Mouse (Mus musculus) cerebellum, postnatal 14 days (tissue): ENCODE results near the gene Dhx9.
A peak's percentile ranks its signal among the peaks of the same experiment; 100 is the strongest.
"Not testable (repeated sequence)": the region's sequence is repeated elsewhere in the genome, so short reads cannot be mapped to it uniquely, and the experiment has no call there.

Experiments
- DNase-seq, 2 experiments: peaks; one replicate each; pipeline ENCODE4 v3.0.0; 2021; ENCODE audit warnings: mixed read lengths in 2 of 2

Dhx9 gene

DNA sequence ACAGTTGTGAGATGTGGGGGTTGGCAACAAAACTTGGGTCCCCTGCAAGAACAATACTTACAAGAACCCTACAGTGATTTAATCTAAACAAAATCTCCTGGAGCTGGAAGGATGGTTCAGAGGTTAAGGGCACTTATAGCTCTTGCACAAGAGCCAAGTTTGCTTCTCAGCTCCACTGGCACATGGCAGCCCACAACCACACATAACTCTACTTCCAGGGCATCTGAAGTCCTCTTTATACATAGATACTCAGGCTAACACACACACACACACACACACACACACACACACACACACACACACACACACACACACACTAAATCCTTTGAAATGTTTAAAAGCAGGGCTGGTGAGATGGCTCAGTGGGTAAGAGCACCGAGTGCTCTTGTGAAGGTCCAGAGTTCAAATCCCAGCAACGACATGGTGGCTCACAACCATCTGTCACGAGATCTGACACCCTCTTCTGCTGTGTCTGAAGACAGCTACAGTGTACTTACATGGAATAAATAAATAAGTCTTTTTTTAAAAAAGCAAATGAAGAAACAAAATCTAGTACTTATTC is 71.1 kb downstream of the Dhx9 start:
- not testable (repeated sequence) for DNase-seq

DNA sequence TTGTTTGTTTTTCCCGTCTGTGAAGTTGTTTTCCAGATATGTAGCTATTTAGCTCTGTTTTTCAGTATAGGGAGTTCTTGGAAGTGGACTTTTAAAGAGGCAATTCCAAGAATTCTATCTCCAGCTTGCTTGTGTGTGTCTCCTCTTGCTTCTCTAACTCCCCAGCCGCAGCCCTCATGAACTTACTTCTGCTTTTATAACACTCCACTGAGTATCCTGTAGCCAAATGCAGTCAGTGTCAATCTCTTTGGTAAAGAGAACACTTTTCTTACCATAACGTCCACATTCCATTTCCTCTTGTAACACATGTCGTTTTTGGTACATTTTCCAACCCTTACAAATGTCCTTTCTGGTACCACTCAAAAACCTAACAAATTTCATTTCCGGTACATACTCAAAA is 71.7 kb downstream of the Dhx9 start:
- not testable (repeated sequence) for DNase-seq

DNA sequence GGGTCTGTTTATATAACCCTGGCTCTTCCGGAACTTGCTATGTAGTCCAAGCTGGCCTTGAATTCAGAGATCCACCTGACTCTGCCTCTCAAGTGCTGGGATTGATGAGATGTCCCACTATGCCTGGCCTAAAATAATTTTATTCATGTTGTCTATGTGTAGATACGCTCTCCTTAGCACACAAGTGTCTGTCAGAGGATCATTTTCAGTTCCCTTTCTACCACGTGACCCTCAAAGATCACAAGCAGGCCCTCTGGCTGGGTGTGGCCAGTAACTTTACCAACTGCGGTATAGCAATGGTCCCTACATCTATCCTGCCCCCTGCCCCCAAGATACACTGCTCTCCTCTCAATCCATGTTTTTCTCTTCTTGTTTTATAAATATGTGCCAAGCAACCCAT is 72.5 kb downstream of the Dhx9 start:
- no peak for DNase-seq

GRCm38 (mm10) chr1:153414114-153414723 is 73.2 kb downstream of the Dhx9 start:
- DNase-seq = peak; percentile 22 to 29

GRCm38 (mm10) chr1:153413397-153414020 is 74.0 kb downstream of the Dhx9 start:
- DNase-seq = not testable (repeated sequence)

DNA sequence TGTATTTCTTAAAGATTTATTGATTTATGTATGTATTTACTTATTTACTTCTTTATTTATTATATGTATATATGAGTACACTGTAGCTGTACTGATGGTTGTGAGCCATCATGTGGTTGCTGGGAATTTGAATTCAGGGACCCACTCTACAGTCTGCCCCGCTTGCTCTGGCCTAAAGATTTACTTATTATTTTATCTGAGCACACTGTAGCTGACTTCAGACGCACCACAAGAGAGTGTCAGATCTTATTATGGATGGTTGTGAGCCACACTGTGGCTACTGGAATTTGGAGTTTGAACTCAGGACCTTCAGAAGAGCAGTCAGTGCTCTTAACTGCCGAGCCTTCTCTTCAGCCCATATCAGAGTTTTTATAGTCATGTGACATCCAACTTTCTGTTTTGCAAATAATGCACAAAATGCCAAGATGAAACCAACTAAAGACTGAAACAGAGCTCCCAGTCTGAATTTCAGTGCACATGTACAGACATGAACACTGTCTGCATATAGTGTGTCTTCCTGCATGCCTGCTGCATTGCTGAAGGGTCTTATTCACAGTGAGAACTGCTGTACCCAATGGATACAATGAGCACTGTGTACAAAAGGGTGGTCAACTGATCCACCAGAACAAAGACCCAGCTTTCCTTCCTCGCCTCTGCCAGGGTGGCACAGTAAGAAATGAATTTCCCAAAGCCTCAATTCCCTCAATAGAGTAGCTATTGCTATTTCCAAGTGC is 74.6 kb downstream of the Dhx9 start:
- DNase-seq = not testable (repeated sequence)

GRCm38 (mm10) chr1:153411723-153412122 is 75.7 kb downstream of the Dhx9 start:
- DNase-seq = no peak

DNA sequence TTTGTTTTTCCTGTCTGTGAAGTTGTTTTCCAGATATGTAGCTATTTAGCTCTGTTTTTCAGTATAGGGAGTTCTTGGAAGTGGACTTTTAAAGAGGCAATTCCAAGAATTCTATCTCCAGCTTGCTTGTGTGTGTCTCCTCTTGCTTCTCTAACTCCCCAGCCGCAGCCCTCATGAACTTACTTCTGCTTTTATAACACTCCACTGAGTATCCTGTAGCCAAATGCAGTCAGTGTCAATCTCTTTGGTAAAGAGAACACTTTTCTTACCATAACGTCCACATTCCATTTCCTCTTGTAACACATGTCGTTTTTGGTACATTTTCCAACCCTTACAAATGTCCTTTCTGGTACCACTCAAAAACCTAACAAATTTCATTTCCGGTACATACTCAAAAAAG is 76.5 kb downstream of the Dhx9 start:
- not testable (repeated sequence) for DNase-seq

DNA sequence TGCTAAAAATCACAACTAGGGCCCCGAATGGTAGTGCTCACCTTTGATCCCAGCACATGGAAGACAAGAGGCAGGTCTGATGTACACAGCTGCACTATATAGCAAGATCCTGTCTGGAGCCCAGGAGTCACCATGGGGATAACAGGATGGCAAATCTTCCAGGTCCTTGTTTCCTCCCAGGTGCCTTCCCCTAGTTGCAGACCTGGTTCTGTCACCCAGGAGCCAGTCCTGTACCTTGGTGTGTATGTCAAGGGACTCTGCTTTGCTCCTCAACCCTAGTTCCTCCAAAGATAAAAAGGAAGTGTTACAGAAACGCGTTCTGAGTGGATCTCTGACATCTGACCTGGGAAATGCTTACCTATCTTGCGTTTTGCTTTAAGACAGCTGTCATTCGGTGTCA is 79.2 kb downstream of the Dhx9 start:
- not testable (repeated sequence) for DNase-seq

DNA sequence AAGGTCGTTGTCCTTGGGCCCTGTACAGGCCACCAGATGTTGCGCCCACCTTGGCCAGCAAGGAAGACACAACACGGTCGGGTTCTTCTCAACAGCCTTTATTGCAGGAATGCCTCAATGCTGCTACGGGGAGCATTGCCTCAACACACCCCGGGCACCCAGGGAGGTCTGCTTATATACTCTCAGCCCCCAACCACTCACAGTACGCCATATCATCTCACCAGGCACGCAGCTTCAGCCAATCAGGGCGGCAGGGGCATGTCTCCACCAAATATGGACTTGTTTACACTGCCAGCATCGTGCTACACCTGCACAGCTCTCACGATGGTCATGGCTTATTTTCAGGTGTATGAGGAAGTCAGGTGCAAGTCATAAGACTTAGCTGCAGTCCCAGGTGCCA is 79.8 kb downstream of the Dhx9 start:
- DNase-seq = not testable (repeated sequence)
